ENCODE assay signal across 8 mouse cellular contexts in the genomic region with DNA sequence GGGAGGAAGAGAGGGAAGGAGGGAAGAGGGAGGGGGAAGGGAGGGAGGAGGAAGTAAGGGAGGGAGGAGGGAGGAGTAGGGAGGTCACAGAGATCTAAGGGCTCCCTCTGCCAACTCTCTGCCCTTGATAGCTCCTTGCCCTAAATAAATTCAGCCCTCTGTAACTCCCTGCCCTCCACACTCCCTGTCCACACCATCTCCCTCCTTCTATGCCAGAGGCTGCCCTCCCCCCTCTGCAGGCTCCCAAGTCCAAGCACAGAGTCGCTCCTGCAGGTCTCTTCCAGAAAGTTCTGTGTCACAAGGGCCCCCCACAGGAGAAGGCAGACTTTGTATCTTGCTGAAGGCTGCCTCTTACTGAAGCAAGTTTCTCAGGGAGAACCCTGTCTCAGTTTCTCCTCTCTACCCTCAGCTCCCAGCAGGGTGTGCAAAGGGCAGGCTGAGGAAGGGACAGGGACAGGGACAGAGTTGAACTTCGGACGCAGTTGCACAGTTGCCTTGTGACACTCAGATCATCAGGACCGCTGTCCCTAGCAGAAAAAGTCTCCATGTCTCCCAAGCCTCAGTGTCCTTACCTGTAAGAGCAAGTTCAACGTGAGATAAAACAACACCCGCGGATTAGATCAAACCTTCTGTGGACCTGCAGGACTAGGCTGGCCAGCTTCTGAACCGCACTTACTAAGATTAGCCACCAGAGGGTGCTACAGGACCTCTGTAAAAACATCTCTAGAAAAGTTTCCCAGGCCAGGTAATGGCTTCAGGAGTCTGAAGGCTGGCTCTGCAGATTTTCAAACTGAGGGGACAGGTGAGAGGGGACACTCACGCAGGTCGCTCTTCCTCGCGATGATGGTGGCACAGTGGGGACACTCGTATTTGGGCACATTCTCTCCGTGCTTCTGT. TPM values are rescaled to one million over a fixed set of nuclear protein-coding genes. Genes with fewer than 3 reads are reported as not detected.
DNase-seq lines count a peak whose midpoint lies in the region; ATAC-seq lines count a peak whose summit lies in the region.
"Had no signal": no experiment of that assay in that cellular context is flagged by ENCODE, and none has a peak within 500 bp of the region (broad histone marks: within the 10 kb centered on the region; RNA-seq: fewer than 3 reads in every experiment).

No protein-coding gene starts in this region.

- 0 out of 2 replicates have a peak, but pooled peaks cover 3% of the 10 kb centered on the region for H3K27me3 ChIP-seq in hindbrain, embryonic 16.5 days (replicated peaks; ENCODE audit: control insufficient read depth, insufficient read depth, low read length)

- no peak overlapping the region for H3K27ac ChIP-seq in hindbrain, embryonic 16.5 days (ENCODE audit: low read depth, low read length)

- H3K9ac ChIP-seq in hindbrain, embryonic 16.5 days (ENCODE audit: low read depth, low read length), result no peak overlapping the region

- DNase-seq in adipocyte (ENCODE audit: low spot score), result peak; percentile 89
- peak; percentile 75 to 86 for DNase-seq in cerebellum, postnatal 10 days
- peak; percentile 61 to 79 for DNase-seq in frontal cortex, postnatal 36 days (ENCODE audit: low spot score in 2 of 2)
- peak; percentile 22 to 54 for DNase-seq in layer of hippocampus, postnatal 25 days (ENCODE audit: extremely low spot score in 1 of 2, low spot score in 1 of 2)
- DNase-seq in lung, postnatal 25 days (ENCODE audit: low spot score), result peak; percentile 60
- DNase-seq in right cerebral cortex, adult 2 months (ENCODE audit: low spot score in 2 of 2), result peak; percentile 76 to 81

- no peaks in the 10 kb centered on the region for H3K9me3 ChIP-seq in hindbrain, embryonic 16.5 days (ENCODE audit: control insufficient read depth, low read length)

- peak; percentile 48; the same call in 1 of the 2 replicates for ATAC-seq in hindbrain, embryonic 16.5 days

- WGBS in hindbrain, embryonic 16.5 days, result 24% methylated on average over 14 of the region's 14 CpGs

- no peak overlapping the region for H3K4me3 ChIP-seq in hindbrain, embryonic 16.5 days (ENCODE audit: low read length)
- H3K4me3 ChIP-seq: megakaryocyte, embryonic 14.5 days had no signal

- H3K4me2 ChIP-seq in hindbrain, embryonic 16.5 days (ENCODE audit: low read length), result no peak overlapping the region

- no peaks in the 10 kb centered on the region for H3K4me1 ChIP-seq in hindbrain, embryonic 16.5 days (ENCODE audit: control insufficient read depth, insufficient read depth, low read depth, low read length)

- H3K36me3 ChIP-seq in hindbrain, embryonic 16.5 days (ENCODE audit: control insufficient read depth, insufficient read depth, low read length), result no peaks in the 10 kb centered on the region

RNA-seq across cellular contexts. Expression of a gene that starts 12.2 kb away (rescaled TPM):
- polyA plus RNA-seq in hindbrain, embryonic 16.5 days (2015; fragmentation: Nextera tagmentation; extraction: Ambion mirVana), result 0.08 TPM in 1 of 2 replicates, not detected in the other
- not detected for total RNA-seq in layer of hippocampus, postnatal 25 days (2021)

RNA-seq across cellular contexts. Expression of a gene that starts 45.7 kb away (rescaled TPM):
- not detected in 2 replicates for polyA plus RNA-seq in hindbrain, embryonic 16.5 days (2015; fragmentation: Nextera tagmentation; extraction: Ambion mirVana)
- not detected for total RNA-seq in layer of hippocampus, postnatal 25 days (2021)

Comparison
In these comparisons a context has a peak if more than half of its experiments do, and no peak if none do; other contexts are left out.
1. DNase-seq: peak in every context shown above with its lines; median percentile 89 in adipocyte; 80 in cerebellum, postnatal 10 days; 78 in right cerebral cortex, adult 2 months; 70 in frontal cortex, postnatal 36 days; 60 in lung, postnatal 25 days; 38 in layer of hippocampus, postnatal 25 days.